Mouse (Mus musculus): ENCODE data around the gene Fnbp1l. TPM values are rescaled to one million over a fixed set of nuclear protein-coding genes. Genes with fewer than 3 reads are reported as not detected.

Fnbp1l gene
- polyA plus RNA-seq, 1 experiment from 2014 or later: 147 TPM

DNA sequence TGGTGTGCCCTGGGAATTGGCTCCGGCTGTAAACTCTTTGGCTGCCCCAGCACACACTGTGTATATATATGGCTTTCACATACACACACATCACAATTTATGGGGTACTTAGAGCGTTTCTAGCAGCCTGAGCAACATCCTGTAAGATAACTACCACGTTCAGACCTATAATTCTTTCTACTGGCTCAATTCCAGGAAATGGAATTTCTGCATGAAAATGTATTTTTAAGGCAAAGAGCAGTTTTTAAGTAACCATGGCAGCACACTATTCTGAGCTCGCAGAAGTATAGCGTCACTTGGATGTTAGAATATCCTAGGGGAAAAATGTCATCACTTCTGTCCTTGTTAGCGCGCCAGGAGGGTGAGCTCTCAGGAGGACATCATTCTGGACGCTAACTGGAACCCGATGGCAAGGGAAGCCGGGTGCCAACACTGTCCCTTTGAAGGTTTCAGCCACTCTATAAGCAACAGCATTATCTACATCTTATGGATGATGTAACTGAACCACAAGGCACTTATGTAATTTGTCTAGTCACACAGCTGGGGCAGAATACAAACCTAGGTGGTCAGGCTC lies 113.1 kb downstream of the Fnbp1l start:
- Histone ChIP-seq H3K9ac (replicated peaks) (no peak overlapping the region), H3K27ac (replicated peaks) (peak overlapping the region; percentile 73), H3K27me3 (replicated peaks) (no peaks in the 10 kb centered on the region), H3K4me3 (replicated peaks) (no peak overlapping the region), H3K4me1 (peaks cover 24% of the 10 kb centered on the region), H3K36me3 (no peaks in the 10 kb centered on the region), H3K4me2 (peak overlapping the region; percentile 13; the same call in 1 of the 2 replicates), H3K9me3 (replicated peaks) (no peaks in the 10 kb centered on the region)
- WGBS: 42% methylated on average over 10 of the region's 10 CpGs
- ATAC-seq (ENCODE audit: low FRiP score): peak; percentile 74

DNA sequence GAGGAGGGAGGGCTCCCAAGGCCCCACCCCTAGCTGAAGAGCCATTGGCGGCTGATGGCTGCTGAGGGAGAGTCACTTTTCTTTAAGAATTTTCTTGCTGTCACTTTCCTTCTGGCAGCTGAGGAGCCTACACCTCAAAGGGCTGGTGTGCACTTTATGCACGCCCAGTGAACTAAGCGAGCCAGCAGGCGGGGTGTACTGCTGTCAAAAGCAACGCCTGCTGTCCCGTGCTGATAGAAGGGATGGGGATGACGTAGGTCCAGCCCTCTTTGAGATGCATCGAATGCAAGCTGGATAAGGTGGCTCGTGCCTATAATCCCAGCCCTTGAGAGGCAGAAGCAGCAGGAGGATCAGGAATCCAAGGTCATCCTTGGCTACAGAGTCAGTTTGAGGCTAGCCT lies 118.6 kb downstream of the Fnbp1l start:
- ATAC-seq (ENCODE audit: low FRiP score): no peak
- no peaks in the 10 kb centered on the region for H3K27me3 ChIP-seq (replicated peaks)
- no peak overlapping the region for H3K9ac ChIP-seq (replicated peaks)
- H3K4me3 ChIP-seq (replicated peaks): no peak overlapping the region
- 89% methylated on average over 9 of the region's 9 CpGs for WGBS
- peaks cover 12% of the 10 kb centered on the region; the same call in 1 of the 2 replicates for H3K4me1 ChIP-seq
- H3K27ac ChIP-seq (replicated peaks): no peak overlapping the region
- no peaks in the 10 kb centered on the region for H3K36me3 ChIP-seq
- H3K4me2 ChIP-seq: no peak overlapping the region
- no peaks in the 10 kb centered on the region for H3K9me3 ChIP-seq (replicated peaks)

GRCm38 (mm10) chr3:122499647-122500046 lies 119.9 kb downstream of the Fnbp1l start:
- Histone ChIP-seq H3K4me3 (replicated peaks) (no peak overlapping the region), H3K36me3 (no peaks in the 10 kb centered on the region), H3K27ac (replicated peaks) (no peak overlapping the region), H3K9ac (replicated peaks) (no peak overlapping the region), H3K4me1 (peaks cover 6% of the 10 kb centered on the region; the same call in 1 of the 2 replicates), H3K9me3 (replicated peaks) (no peaks in the 10 kb centered on the region), H3K27me3 (replicated peaks) (no peaks in the 10 kb centered on the region), H3K4me2 (no peak overlapping the region)
- 79% methylated on average over 6 of the region's 6 CpGs for WGBS
- no peak for ATAC-seq (ENCODE audit: low FRiP score)

- Histone ChIP-seq H3K4me2 (no peak overlapping the region), H3K9me3 (replicated peaks) (no peaks in the 10 kb centered on the region), H3K27ac (replicated peaks) (no peak overlapping the region), H3K27me3 (replicated peaks) (no peaks in the 10 kb centered on the region), H3K9ac (replicated peaks) (no peak overlapping the region), H3K4me3 (replicated peaks) (no peak overlapping the region), H3K4me1 (peaks cover 7% of the 10 kb centered on the region; the same call in 1 of the 2 replicates), H3K36me3 (no peaks in the 10 kb centered on the region)
- ATAC-seq (ENCODE audit: low FRiP score): no peak
- WGBS: 91% methylated on average over 7 of the region's 7 CpGs
Observed at GRCm38 (mm10) chr3:122498528-122498927, 121.0 kb downstream of the Fnbp1l start.

DNA sequence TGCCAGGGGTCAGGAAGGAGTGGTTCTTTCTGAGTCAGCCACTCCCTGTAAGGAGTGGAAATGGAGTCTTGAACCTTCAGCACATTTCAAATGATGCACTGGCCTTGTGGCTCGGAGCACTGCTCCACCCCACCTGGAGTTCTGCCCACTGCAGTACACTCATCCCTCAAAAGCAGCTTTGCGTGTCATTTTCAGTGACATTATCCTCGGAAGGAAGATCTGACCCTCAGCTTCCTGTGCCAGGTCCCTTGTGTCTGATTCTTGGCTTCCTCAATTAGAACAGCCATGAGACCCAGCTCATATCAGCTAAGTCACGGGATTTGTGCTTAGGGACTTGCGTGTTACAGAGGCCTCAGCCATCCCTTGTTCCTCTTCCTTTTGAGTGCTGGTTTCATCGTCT lies 121.6 kb downstream of the Fnbp1l start:
- Histone ChIP-seq H3K9ac (replicated peaks) (no peak overlapping the region), H3K4me2 (no peak overlapping the region), H3K27ac (replicated peaks) (no peak overlapping the region), H3K4me3 (replicated peaks) (no peak overlapping the region), H3K27me3 (replicated peaks) (no peaks in the 10 kb centered on the region), H3K9me3 (replicated peaks) (no peaks in the 10 kb centered on the region), H3K36me3 (no peaks in the 10 kb centered on the region), H3K4me1 (peaks cover 14% of the 10 kb centered on the region)
- 79% methylated on average over 6 of the region's 6 CpGs for WGBS
- no peak for ATAC-seq (ENCODE audit: low FRiP score)

DNA sequence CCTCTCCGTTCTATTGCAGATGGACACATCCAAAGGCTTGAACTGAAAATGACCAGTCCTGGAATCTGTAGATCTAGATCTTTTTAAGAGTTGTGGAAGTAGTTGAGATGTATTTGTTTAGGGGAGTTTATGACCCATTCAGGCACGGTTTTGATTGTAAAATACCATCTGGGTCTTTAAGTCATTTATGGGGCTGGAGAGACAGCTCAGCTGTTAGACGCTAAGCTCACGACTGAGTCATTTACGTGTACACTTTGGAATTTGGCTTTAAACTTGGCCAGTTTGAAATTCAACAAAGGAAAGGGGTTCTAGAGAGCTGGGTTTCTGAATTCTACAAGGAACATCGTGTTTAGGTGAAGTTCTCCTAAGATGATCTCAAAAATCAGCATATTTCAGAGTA lies 124.8 kb downstream of the Fnbp1l start:
- H3K4me1 ChIP-seq: peaks cover 22% of the 10 kb centered on the region
- no peak overlapping the region for H3K27ac ChIP-seq (replicated peaks)
- H3K36me3 ChIP-seq: no peaks in the 10 kb centered on the region
- no peak overlapping the region for H3K4me2 ChIP-seq
- H3K27me3 ChIP-seq (replicated peaks): no peaks in the 10 kb centered on the region
- no peak overlapping the region for H3K9ac ChIP-seq (replicated peaks)
- ATAC-seq (ENCODE audit: low FRiP score): no peak
- 51% methylated on average over 6 of the region's 6 CpGs for WGBS
- no peaks in the 10 kb centered on the region for H3K9me3 ChIP-seq (replicated peaks)
- H3K4me3 ChIP-seq (replicated peaks): no peak overlapping the region

DNA sequence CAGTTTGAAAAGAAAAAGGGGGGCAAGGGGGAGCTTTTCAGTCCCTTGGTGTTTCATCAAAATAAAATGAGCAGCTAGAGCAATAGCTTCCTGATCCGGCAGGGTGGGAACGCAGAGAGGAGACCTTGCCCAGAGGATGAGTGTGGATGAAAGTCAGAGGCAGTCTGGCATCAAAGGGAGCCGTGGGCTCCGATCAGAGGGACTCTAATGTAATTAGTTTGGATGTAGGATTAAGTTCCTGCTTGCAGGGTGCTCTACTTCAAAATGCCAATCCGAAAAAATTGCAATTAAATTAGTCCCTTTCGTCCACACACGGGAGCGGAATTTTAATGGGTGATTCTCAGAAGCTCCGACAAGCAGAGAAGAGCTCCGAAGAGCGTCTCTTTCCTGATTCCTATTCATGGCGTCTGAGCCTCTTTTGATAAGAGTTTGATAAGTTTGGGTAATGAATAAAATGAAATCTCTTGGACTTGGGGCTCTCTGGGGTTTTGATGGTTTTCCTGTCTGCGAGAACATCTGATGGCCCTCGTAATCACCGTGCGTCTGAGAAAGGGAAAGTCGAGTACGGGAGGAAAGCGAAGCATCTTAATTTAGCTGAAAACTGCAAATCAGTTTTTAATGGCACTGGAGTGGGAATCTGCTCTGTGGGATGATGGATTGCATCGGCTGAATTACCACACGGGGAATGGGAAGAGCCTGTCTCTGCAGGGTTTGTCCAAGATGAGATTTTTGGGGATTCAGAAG lies 126.5 kb downstream of the Fnbp1l start:
- H3K4me3 ChIP-seq (replicated peaks): 0 out of 2 replicates have a peak overlapping the region, but pooled peaks have one; percentile 2
- no peaks in the 10 kb centered on the region for H3K27me3 ChIP-seq (replicated peaks)
- H3K4me2 ChIP-seq: peak overlapping the region; percentile 34
- peaks cover 18% of the 10 kb centered on the region for H3K4me1 ChIP-seq
- H3K27ac ChIP-seq (replicated peaks): no peak overlapping the region
- 52% methylated on average over 21 of the region's 21 CpGs for WGBS
- no peaks in the 10 kb centered on the region for H3K36me3 ChIP-seq
- no peaks in the 10 kb centered on the region for H3K9me3 ChIP-seq (replicated peaks)
- ATAC-seq (ENCODE audit: low FRiP score): no peak
- H3K9ac ChIP-seq (replicated peaks): no peak overlapping the region

GRCm38 (mm10) chr3:122492006-122492405 lies 127.5 kb downstream of the Fnbp1l start:
- no peak overlapping the region for H3K9ac ChIP-seq (replicated peaks)
- H3K4me3 ChIP-seq (replicated peaks): no peak overlapping the region
- no peaks in the 10 kb centered on the region for H3K36me3 ChIP-seq
- peaks cover 18% of the 10 kb centered on the region for H3K4me1 ChIP-seq
- H3K4me2 ChIP-seq: no peak overlapping the region
- no peak overlapping the region for H3K27ac ChIP-seq (replicated peaks)
- ATAC-seq (ENCODE audit: low FRiP score): no peak
- no peaks in the 10 kb centered on the region for H3K9me3 ChIP-seq (replicated peaks)
- WGBS: 88% methylated on average over 3 of the region's 3 CpGs
- H3K27me3 ChIP-seq (replicated peaks): no peaks in the 10 kb centered on the region

DNA sequence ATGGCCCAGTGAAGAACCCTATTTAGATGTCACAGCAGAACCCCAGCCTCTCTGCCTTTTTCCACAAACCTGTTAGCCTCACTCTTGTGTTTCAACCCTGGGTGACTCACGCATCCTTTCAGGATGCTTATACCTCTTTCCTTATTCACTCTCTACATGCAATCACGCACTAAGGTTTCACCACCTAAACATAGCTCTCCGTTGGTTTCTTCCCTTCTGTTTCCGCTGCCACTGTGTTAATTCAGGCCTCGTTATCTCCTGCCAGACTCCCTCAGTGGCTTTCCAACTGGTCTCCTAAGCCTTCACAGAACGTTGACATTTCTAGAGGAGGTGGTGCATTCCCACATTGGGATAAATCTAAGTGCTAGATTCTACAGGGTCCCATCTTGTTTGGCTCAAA lies 128.9 kb downstream of the Fnbp1l start:
- 80% methylated on average over 6 of the region's 6 CpGs for WGBS
- no peak overlapping the region for H3K27ac ChIP-seq (replicated peaks)
- H3K4me2 ChIP-seq: no peak overlapping the region
- H3K27me3 ChIP-seq (replicated peaks): no peaks in the 10 kb centered on the region
- no peaks in the 10 kb centered on the region for H3K36me3 ChIP-seq
- no peak for ATAC-seq (ENCODE audit: low FRiP score)
- H3K4me3 ChIP-seq (replicated peaks): no peak overlapping the region
- H3K4me1 ChIP-seq: peaks cover 18% of the 10 kb centered on the region
- H3K9ac ChIP-seq (replicated peaks): no peak overlapping the region
- H3K9me3 ChIP-seq (replicated peaks): no peaks in the 10 kb centered on the region

Small RNAs within 50 kb of the gene (microRNA-seq; reads per million reads assigned to microRNA genes)
- not detected for gene Mir7657

Other genes with a start within 250 kb of the Fnbp1l start
- 1.2 and 3.1 TPM in 2 replicates for gene Pde5a, start 109.2 kb upstream of the Fnbp1l start, polyA plus RNA-seq (2015; fragmentation: Nextera tagmentation; extraction: Ambion mirVana)

All from neural tube, embryonic 15.5 days (tissue).